Mouse (Mus musculus): ENCODE measurements around the gene Phlda2.
"Not testable (repeated sequence)": the region's sequence is repeated elsewhere in the genome, so short reads cannot be mapped to it uniquely, and the experiment has no call there.

Phlda2 gene

GRCm38 (mm10) chr7:143502418-143503200 lies at the start of gene Phlda2:
Gene Phlda2 (minus strand): TSS chr7:143503150.
- no peak for DNase-seq (ENCODE audit: low read depth, low spot score)

GRCm38 (mm10) chr7:143549588-143550220 lies 46.8 kb upstream of the Phlda2 start:
- DNase-seq (ENCODE audit: low read depth, low spot score): no peak

- DNase-seq (ENCODE audit: low read depth, low spot score): peak; percentile 99
These were observed 46.1 kb upstream of the Phlda2 start, which contains the start of gene Nap1l4 for GRCm38 (mm10) chr7:143548976-143549457. Gene Nap1l4 (minus strand): TSS chr7:143549106.

GRCm38 (mm10) chr7:143548231-143548961 lies 45.4 kb upstream of the Phlda2 start:
- DNase-seq (ENCODE audit: low read depth, low spot score): no peak

- peak; percentile 30 for DNase-seq (ENCODE audit: low read depth, low spot score)
These were observed 43.6 kb upstream of the Phlda2 start for GRCm38 (mm10) chr7:143546554-143546953.

- peak; percentile 63 for DNase-seq (ENCODE audit: low read depth, low spot score)
These were observed 41.4 kb upstream of the Phlda2 start for GRCm38 (mm10) chr7:143544368-143544767.

- DNase-seq (ENCODE audit: low read depth, low spot score): no peak
These were observed 35.7 kb upstream of the Phlda2 start for GRCm38 (mm10) chr7:143538671-143539070.

- DNase-seq (ENCODE audit: low read depth, low spot score): not testable (repeated sequence)
These were observed 35.3 kb upstream of the Phlda2 start for GRCm38 (mm10) chr7:143538229-143538628.

- DNase-seq (ENCODE audit: low read depth, low spot score): no peak
These were observed 33.3 kb upstream of the Phlda2 start for GRCm38 (mm10) chr7:143536251-143536650.

- no peak for DNase-seq (ENCODE audit: low read depth, low spot score)
These were observed 30.3 kb upstream of the Phlda2 start for GRCm38 (mm10) chr7:143533284-143533683.

- DNase-seq (ENCODE audit: low read depth, low spot score): no peak
These were observed 29.5 kb upstream of the Phlda2 start for GRCm38 (mm10) chr7:143532410-143532809.

- no peak for DNase-seq (ENCODE audit: low read depth, low spot score)
These were observed 16.4 kb upstream of the Phlda2 start for GRCm38 (mm10) chr7:143519333-143519732.

- DNase-seq (ENCODE audit: low read depth, low spot score): no peak
These were observed 11.4 kb upstream of the Phlda2 start for GRCm38 (mm10) chr7:143514416-143514768.

- DNase-seq (ENCODE audit: low read depth, low spot score): no peak
These were observed 10.9 kb upstream of the Phlda2 start for GRCm38 (mm10) chr7:143513763-143514415.

GRCm38 (mm10) chr7:143511335-143511712 lies 8.4 kb upstream of the Phlda2 start:
- DNase-seq (ENCODE audit: low read depth, low spot score): no peak

- peak; percentile 12 for DNase-seq (ENCODE audit: low read depth, low spot score)
These were observed 7.8 kb upstream of the Phlda2 start for GRCm38 (mm10) chr7:143510593-143511334.

- DNase-seq (ENCODE audit: low read depth, low spot score): no peak
These were observed 6.6 kb upstream of the Phlda2 start for GRCm38 (mm10) chr7:143509566-143509965.

GRCm38 (mm10) chr7:143506675-143507074 lies 3.7 kb upstream of the Phlda2 start:
- peak; percentile 61 for DNase-seq (ENCODE audit: low read depth, low spot score)

- DNase-seq (ENCODE audit: low read depth, low spot score): no peak
These were observed 3.3 kb upstream of the Phlda2 start for GRCm38 (mm10) chr7:143506271-143506670.

GRCm38 (mm10) chr7:143505823-143506222 lies 2.9 kb upstream of the Phlda2 start:
- peak; percentile 68 for DNase-seq (ENCODE audit: low read depth, low spot score)

GRCm38 (mm10) chr7:143505411-143505810 lies 2.5 kb upstream of the Phlda2 start:
- DNase-seq (ENCODE audit: low read depth, low spot score): no peak
